Mouse (Mus musculus): ENCODE data around the gene Prkn.

Gene Prkn

DNA sequence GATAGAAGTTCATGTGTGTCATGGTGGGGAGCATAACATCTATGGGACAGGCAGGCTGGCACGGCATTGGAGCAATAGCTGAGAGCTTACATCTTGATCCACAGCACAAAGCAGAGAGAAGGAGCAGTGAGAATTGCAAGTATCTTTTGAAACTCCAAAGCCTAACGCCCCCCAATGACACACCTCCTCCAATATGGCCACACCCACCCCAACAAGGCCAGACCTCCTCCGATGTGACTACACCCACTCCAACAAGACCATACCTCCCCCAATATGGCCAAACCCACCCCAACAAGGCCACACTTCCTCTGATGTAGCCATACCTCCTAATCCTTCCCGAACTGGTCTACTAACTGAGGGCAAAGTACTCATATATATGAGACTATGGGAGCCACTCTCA lies 1004.3 kb downstream of the Prkn start:
- no peak for DNase-seq (ENCODE audit: low spot score in 2 of 2)

DNA sequence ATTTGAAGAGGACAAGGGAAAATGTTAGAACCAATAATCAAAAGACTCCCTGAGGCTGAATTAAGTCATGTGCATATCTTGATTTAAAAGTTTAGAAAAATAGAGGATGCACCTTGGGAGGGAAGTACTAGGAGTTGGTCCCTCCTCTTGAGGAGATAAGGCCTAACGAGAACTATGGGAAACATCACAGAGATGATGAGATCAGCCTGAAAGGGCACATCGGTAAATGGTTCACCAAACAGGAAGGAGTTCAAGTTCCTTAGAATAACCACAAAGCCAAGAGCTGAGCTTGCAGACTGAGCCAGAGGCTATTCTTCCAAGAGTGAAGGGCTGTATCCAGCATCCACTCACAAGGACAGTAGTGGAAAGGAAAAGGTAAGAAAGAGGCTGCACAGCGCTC lies 1004.8 kb downstream of the Prkn start:
- DNase-seq (ENCODE audit: low spot score in 2 of 2), result no peak

DNA sequence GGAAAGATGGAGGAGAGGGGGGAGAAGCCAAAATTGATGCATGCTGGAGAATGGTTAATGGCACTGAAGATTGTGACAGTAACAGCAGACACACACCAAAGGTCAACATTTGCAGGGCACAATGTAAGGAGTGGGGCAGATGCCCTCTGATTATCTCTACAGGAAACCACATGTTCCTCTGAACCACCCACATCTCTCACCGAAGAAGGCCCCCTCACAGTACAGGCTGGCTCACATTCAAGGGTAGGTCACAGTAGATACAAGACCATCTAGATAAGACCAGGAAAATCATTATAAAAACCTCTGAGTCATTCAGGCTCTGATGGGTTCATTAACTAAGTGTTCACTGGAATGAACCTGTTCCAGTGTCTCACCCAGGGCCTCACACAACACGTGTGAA lies 1005.3 kb downstream of the Prkn start:
- no peak for DNase-seq (ENCODE audit: low spot score in 2 of 2)

- no peak for DNase-seq (ENCODE audit: low spot score in 2 of 2)
Measured at GRCm38 (mm10) chr17:11854571-11854970, 1014.4 kb downstream of the Prkn start.

- DNase-seq (ENCODE audit: low spot score in 2 of 2), result no peak
Measured at GRCm38 (mm10) chr17:11858772-11859405, 1018.7 kb downstream of the Prkn start.

DNA sequence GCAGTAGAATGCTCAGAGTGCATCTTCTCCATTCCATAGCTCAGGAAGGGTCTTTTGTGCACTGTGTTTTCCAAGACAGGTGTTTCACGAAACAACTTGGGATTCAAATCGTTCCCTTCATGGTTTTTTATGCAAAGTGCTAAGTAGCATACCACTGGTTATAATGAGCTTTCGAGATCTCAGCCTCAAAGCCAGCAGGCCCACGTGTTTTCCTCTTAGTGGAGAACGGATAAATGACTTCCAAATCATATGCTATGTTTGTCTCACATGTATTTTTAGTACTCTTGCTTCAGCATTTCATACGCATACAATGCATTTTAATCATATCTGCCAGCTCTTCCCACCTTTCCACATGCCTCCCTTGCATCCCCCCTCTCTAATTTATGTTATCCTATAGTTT lies 1021.0 kb downstream of the Prkn start:
- peak in 1 of 2 experiments; percentile 39 for DNase-seq (ENCODE audit: low spot score in 2 of 2)

DNA sequence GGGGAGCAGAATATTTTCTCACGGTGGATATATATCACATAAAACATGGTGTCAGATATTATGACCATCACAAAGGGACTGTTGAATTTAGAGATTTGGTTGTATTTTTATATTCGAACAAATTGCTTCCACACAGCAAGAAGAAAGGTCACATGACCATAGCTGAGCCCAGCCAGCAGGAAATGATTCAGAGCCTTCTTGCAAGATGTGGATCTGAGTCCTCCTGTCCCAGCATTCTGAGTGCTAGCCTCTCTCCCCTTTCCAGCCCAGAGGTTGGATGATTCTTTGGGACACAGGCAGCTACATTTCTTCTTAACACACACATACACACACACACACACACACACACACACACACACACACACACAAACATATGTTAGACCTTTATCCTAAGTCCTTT lies 1022.2 kb downstream of the Prkn start:
- DNase-seq (ENCODE audit: low spot score in 2 of 2), result no peak

- DNase-seq (ENCODE audit: low spot score in 2 of 2), result no peak
Measured at GRCm38 (mm10) chr17:11863017-11863416, 1022.8 kb downstream of the Prkn start.

GRCm38 (mm10) chr17:11866231-11866630 lies 1026.0 kb downstream of the Prkn start:
- DNase-seq (ENCODE audit: low spot score in 2 of 2), result no peak

- DNase-seq (ENCODE audit: low spot score in 2 of 2), result no peak
Measured at GRCm38 (mm10) chr17:11867334-11868095, 1027.3 kb downstream of the Prkn start.

DNA sequence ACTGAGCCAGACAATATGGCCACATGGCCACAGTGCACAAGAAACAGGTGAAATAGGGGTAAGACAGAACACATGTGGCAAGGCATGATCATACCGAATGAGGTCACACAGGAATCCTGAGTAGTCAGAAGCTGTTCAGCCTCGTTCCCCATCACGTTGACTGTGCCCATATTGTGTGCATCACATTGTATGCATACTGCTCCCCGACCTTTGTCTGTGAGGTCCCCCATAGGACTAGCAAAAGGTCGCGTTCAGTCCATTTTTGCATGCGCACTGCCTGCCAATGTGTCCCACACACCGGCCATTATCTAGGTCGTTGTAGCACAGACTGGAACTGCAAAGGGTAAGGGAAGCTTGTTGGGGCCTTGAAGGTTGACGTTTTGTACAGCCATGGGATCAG lies 1030.4 kb downstream of the Prkn start:
- DNase-seq (ENCODE audit: low spot score in 2 of 2), result no peak

GRCm38 (mm10) chr17:11876240-11876639 lies 1036.1 kb downstream of the Prkn start:
- no peak for DNase-seq (ENCODE audit: low spot score in 2 of 2)

GRCm38 (mm10) chr17:11881110-11881820 lies 1041.1 kb downstream of the Prkn start:
- no peak for DNase-seq (ENCODE audit: low spot score in 2 of 2)

DNA sequence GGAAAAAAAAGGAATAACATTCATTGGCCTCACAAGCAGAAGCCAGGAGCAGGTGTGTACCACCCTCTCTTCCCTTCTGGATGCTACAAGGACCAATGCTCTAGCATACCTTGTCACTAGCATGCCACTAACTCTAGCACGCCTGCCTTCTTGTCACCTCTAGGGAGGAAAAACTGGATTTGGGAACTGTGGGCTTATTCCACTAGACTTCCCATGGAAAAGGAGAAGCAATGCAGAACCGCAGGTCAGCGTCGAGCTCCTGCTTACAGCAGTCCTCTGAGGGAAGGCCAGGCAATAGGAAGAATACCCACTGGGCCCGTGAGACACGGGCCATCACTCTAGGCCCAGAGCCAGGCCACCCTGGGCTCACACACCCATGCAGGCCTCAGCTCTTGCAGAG lies 1045.4 kb downstream of the Prkn start:
- DNase-seq (ENCODE audit: low spot score in 2 of 2), result no peak

GRCm38 (mm10) chr17:11886963-11887362 lies 1046.8 kb downstream of the Prkn start:
- DNase-seq (ENCODE audit: low spot score in 2 of 2), result no peak

DNA sequence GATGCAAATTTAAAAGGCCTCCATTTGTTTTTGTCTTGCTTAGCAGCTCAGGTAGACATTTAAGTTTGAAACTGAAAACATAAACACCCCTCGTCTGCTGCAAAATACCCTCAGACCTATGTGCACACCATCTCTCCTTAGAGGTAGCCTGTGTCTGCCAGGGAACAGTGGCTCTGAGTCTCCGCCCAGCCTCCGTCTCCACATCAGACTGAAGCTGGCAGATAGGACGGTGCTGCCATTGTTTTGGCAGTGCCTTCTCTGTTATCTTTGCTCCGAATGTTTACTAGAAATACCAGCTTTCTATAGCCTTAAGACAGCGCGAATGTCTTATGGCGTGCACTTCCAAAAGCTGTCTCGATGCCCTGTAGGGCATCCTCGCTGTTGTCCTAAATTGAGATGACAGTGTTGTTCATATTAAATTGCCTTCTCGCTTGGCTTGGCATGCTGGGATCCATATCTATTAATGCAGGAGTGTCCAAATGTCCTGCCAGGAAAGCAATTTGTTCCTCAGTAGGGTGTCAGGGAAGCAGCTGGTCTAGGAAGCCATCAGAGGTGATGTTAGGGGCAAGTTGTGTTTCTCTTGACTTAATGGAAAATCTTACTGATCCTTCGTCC lies 1047.5 kb downstream of the Prkn start:
- DNase-seq (ENCODE audit: low spot score in 2 of 2), result no peak

GRCm38 (mm10) chr17:11888806-11889205 lies 1048.6 kb downstream of the Prkn start:
- no peak for DNase-seq (ENCODE audit: low spot score in 2 of 2)

GRCm38 (mm10) chr17:11900300-11900699 lies 1060.1 kb downstream of the Prkn start:
- DNase-seq (ENCODE audit: low spot score in 2 of 2), result no peak

DNA sequence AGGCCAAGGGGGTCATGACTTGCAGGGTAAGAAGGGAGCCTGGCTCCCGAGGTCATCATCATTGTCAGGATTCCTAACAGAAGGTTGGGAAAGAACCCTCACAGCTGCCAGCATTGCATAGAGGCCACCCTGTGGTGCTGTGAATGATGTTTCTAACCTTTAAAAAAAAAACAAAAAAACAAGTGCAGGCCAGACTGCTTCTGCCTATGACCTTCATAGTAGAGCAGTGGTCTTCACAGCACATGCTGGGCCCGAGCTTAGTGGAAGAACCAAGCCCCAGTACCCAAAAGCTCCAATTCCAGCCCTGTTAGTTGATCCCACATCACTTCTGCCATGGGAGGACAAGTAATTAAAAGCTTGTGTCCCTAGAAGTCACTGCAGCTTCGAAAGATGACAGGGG lies 1061.5 kb downstream of the Prkn start:
- no peak for DNase-seq (ENCODE audit: low spot score in 2 of 2)

GRCm38 (mm10) chr17:11903001-11903400 lies 1062.8 kb downstream of the Prkn start:
- peak in 1 of 2 experiments; percentile 37 for DNase-seq (ENCODE audit: low spot score in 2 of 2)

DNA sequence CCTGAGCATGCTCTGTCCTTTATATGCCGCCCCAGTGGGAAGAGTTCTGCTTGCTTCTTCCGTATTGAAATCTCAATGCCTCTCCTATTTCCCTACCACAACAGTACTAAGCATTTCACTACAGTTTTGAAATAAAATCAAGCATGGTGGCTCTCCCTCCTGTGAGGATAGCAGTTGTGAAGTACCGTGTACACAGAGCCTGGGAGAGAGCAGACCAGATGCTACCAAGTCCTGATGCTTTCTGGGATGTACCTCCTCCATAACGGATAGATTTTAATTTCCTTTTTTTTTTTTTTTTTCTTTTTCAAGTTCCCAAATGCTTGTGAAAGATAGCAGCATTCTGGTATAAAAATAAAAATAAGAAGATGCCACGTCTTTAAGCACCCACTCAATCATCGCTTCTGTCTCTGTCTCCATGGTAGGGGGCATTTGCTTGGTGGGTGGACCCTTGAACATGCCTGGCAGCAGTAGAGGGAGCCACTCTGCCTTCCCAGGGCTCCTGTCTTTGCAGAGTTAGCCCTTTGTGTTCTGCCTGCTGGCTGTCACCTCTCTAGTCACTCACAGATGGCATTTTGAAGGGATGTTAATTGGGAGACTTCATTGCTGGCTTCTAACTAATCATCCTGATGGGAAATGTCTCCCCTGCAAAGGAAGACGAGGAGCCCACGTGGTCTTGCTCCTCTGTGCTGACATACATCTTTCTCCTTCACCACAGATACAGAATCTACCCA lies 1070.6 kb downstream of the Prkn start:
- no peak for DNase-seq (ENCODE audit: low spot score in 2 of 2)

DNA sequence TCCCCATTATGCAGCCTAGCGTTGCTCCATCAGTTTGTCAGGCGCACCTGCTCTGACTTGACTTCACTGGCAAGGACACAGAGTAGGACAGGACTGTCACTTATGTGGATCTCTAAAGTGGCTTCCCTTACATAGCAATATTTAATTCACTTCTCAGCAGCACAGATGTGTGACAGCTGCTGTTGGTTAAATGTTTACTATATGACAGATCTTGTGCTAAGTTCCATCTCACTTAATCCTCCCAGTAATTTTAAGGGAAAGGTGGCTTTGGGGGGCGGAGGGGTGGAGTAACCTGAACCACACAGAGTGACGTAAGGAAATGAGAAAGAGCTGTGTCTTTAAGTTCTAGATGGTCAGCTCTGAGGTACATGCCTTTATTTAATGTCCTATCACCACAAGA lies 1072.0 kb downstream of the Prkn start:
- DNase-seq (ENCODE audit: low spot score in 2 of 2), result no peak

Measured in left cerebral cortex, adult 9 months (tissue).